Mouse (Mus musculus) neural tube, embryonic 12.5 days (tissue): ENCODE results near the gene Usp34. TPM values are rescaled to one million over a fixed set of nuclear protein-coding genes. Genes with fewer than 3 reads are reported as not detected.
"Not testable (repeated sequence)": the region's sequence is repeated elsewhere in the genome, so short reads cannot be mapped to it uniquely, and the experiment has no call there.

ENCODE experiments used
- ATAC-seq: fragments of 200-750 bp; cut with Nextera tagmentation; 2 replicates; pipeline ENCODE4 v1.8.0; 2017; ENCODE audit warnings: low read depth, mild to moderate bottlenecking, moderate TSS enrichment, moderate library complexity; ENCODE audit not compliant: low FRiP score
- H3K27ac ChIP-seq: fragments of 300-500 bp; sonication (generic); 2 replicates; pipeline ENCODE4 v1.5.1; 2016
- H3K27me3 ChIP-seq: fragments of 300-500 bp; sonication (generic); replicated peaks from 2 replicates; pipeline ENCODE4 v1.6.1; 2016; ENCODE audit warnings: mild to moderate bottlenecking
- H3K36me3 ChIP-seq: fragments of 300-500 bp; sonication (generic); 2 replicates; pipeline ENCODE4 v1.6.1; 2016; ENCODE audit warnings: mild to moderate bottlenecking
- H3K4me1 ChIP-seq: fragments of 300-500 bp; sonication (generic); 2 replicates; pipeline ENCODE4 v1.6.1; 2016
- H3K4me2 ChIP-seq: fragments of 300-500 bp; sonication (generic); replicated peaks from 2 replicates; pipeline ENCODE4 v1.6.1; 2016; ENCODE audit warnings: mild to moderate bottlenecking
- H3K4me3 ChIP-seq: fragments of 300-500 bp; sonication (generic); 2 replicates; pipeline ENCODE4 v1.5.1; 2016
- H3K9ac ChIP-seq: fragments of 300-500 bp; sonication (generic); 2 replicates; pipeline ENCODE4 v1.6.1; 2016; ENCODE audit warnings: mild to moderate bottlenecking
- H3K9me3 ChIP-seq: fragments of 300-500 bp; sonication (generic); 2 replicates; pipeline ENCODE4 v1.6.1; 2016; ENCODE audit warnings: mild to moderate bottlenecking
- WGBS: fragments of 180-500 bp; shearing (Covaris S2); methylation state at CpG from one replicate; pipeline ENCODE4 v1.1.7; 2016; 5-methylcytosine and 5-hydroxymethylcytosine counted together
- polyA plus RNA-seq: library from polyadenylated mRNA; unstranded; fragments of >200 nt; fragmentation: Nextera tagmentation; extraction: Ambion mirVana; gene quantifications from 2 replicates; pipeline ENCODE4 v1.2.1, GENCODE M21; 2016

Gene Usp34
- polyA plus RNA-seq = 26.5 and 28.5 TPM in 2 replicates

- Histone ChIP-seq H3K9ac (peak within 1 kb of the TSS; percentile 91), H3K9me3 (no peaks in the 10 kb centered on the region), H3K27me3 (no peaks in the 10 kb centered on the region), H3K4me2 (peak within 1 kb of the TSS; percentile 56), H3K27ac (peak within 1 kb of the TSS; percentile 85), H3K4me1 (peaks cover 11% of the 10 kb centered on the region), H3K36me3 (no peaks in the 10 kb centered on the region), H3K4me3 (peak within 1 kb of the TSS; percentile 86)
- under 1% methylated on average over 64 of the region's 80 CpGs for WGBS
- peak; percentile 66 for ATAC-seq
These were observed at the start of gene Usp34 for GRCm38 (mm10) chr11:23306764-23307565. TSS of gene Usp34 (plus strand) at chr11:23306895.

GRCm38 (mm10) chr11:23259073-23259472, 47.6 kb upstream of the Usp34 start:
- 92% methylated on average over 4 of the region's 4 CpGs for WGBS
- Histone ChIP-seq H3K9ac (no peak overlapping the region), H3K4me2 (no peak overlapping the region), H3K9me3 (no peaks in the 10 kb centered on the region), H3K4me3 (no peak overlapping the region), H3K4me1 (peaks cover 4% of the 10 kb centered on the region), H3K27ac (no peak overlapping the region), H3K27me3 (no peaks in the 10 kb centered on the region), H3K36me3 (peaks cover 16% of the 10 kb centered on the region)
- ATAC-seq = no peak

GRCm38 (mm10) chr11:23259481-23259880, 47.2 kb upstream of the Usp34 start:
- no peak overlapping the region for H3K9ac ChIP-seq
- H3K27me3 ChIP-seq = no peaks in the 10 kb centered on the region
- no peak overlapping the region for H3K27ac ChIP-seq
- peaks cover 20% of the 10 kb centered on the region for H3K36me3 ChIP-seq
- H3K4me3 ChIP-seq = no peak overlapping the region
- H3K9me3 ChIP-seq = no peaks in the 10 kb centered on the region
- 78% methylated on average over 1 of the region's 1 CpGs for WGBS
- ATAC-seq = no peak
- H3K4me1 ChIP-seq = peaks cover 4% of the 10 kb centered on the region
- H3K4me2 ChIP-seq = no peak overlapping the region

GRCm38 (mm10) chr11:23260186-23260585, 46.5 kb upstream of the Usp34 start:
- Histone ChIP-seq H3K27me3 (no peaks in the 10 kb centered on the region), H3K36me3 (peaks cover 26% of the 10 kb centered on the region), H3K4me3 (no peak overlapping the region), H3K9me3 (no peaks in the 10 kb centered on the region), H3K9ac (no peak overlapping the region), H3K27ac (no peak overlapping the region), H3K4me2 (no peak overlapping the region), H3K4me1 (peaks cover 4% of the 10 kb centered on the region)
- WGBS = 94% methylated on average over 1 of the region's 1 CpGs
- no peak for ATAC-seq

GRCm38 (mm10) chr11:23261490-23261889, 45.2 kb upstream of the Usp34 start:
- Histone ChIP-seq H3K4me1 (peaks cover 4% of the 10 kb centered on the region), H3K36me3 (peaks cover 28% of the 10 kb centered on the region), H3K27ac (no peak overlapping the region), H3K4me2 (no peak overlapping the region), H3K27me3 (no peaks in the 10 kb centered on the region), H3K9ac (no peak overlapping the region), H3K9me3 (no peaks in the 10 kb centered on the region), H3K4me3 (no peak overlapping the region)
- no peak for ATAC-seq
- 83% methylated on average over 3 of the region's 3 CpGs for WGBS

- Histone ChIP-seq H3K4me2 (no peak overlapping the region), H3K27ac (no peak overlapping the region), H3K9me3 (no peaks in the 10 kb centered on the region), H3K4me3 (no peak overlapping the region), H3K9ac (no peak overlapping the region), H3K27me3 (no peaks in the 10 kb centered on the region), H3K36me3 (peaks cover 37% of the 10 kb centered on the region), H3K4me1 (no peaks in the 10 kb centered on the region)
- ATAC-seq = no peak
These were observed 41.7 kb upstream of the Usp34 start for GRCm38 (mm10) chr11:23264949-23265348.

- Histone ChIP-seq H3K27me3 (no peaks in the 10 kb centered on the region), H3K36me3 (peaks cover 59% of the 10 kb centered on the region), H3K9ac (no peak overlapping the region), H3K9me3 (no peaks in the 10 kb centered on the region), H3K4me1 (no peaks in the 10 kb centered on the region), H3K27ac (no peak overlapping the region), H3K4me3 (no peak overlapping the region), H3K4me2 (no peak overlapping the region)
- ATAC-seq = 0 out of 2 replicates have a peak, but pooled peaks have one; percentile 25
- 84% methylated on average over 4 of the region's 4 CpGs for WGBS
These were observed 34.6 kb upstream of the Usp34 start for GRCm38 (mm10) chr11:23271770-23272724.

GRCm38 (mm10) chr11:23275780-23276179, 30.9 kb upstream of the Usp34 start:
- no peak overlapping the region for H3K27ac ChIP-seq
- WGBS = 85% methylated on average over 3 of the region's 3 CpGs
- no peak for ATAC-seq
- no peaks in the 10 kb centered on the region for H3K27me3 ChIP-seq
- H3K36me3 ChIP-seq = peaks cover 74% of the 10 kb centered on the region
- no peak overlapping the region for H3K4me2 ChIP-seq
- H3K4me3 ChIP-seq = no peak overlapping the region
- no peaks in the 10 kb centered on the region for H3K4me1 ChIP-seq
- no peaks in the 10 kb centered on the region for H3K9me3 ChIP-seq
- no peak overlapping the region for H3K9ac ChIP-seq

- 98% methylated on average over 4 of the region's 4 CpGs for WGBS
These were observed 22.2 kb upstream of the Usp34 start for GRCm38 (mm10) chr11:23284469-23284868.

GRCm38 (mm10) chr11:23288866-23289265, 17.8 kb upstream of the Usp34 start:
- 92% methylated on average over 4 of the region's 4 CpGs for WGBS
- not testable (repeated sequence) for H3K9me3 ChIP-seq, H3K27ac ChIP-seq, ATAC-seq, H3K9ac ChIP-seq, H3K27me3 ChIP-seq, H3K4me2 ChIP-seq, H3K4me3 ChIP-seq, H3K4me1 ChIP-seq
- peaks cover 84% of the 10 kb centered on the region for H3K36me3 ChIP-seq

More at GRCm38 (mm10) chr11:23284469-23284868, 22.2 kb upstream of the Usp34 start:
- Histone ChIP-seq H3K9me3 (no peaks in the 10 kb centered on the region), H3K9ac (no peak overlapping the region), H3K36me3 (peaks cover 81% of the 10 kb centered on the region), H3K4me3 (no peak overlapping the region), H3K27me3 (no peaks in the 10 kb centered on the region), H3K4me1 (no peaks in the 10 kb centered on the region), H3K4me2 (no peak overlapping the region), H3K27ac (no peak overlapping the region)
- ATAC-seq = no peak

- H3K27ac ChIP-seq = no peak overlapping the region
- no peaks in the 10 kb centered on the region for H3K9me3 ChIP-seq
- no peak for ATAC-seq
- H3K36me3 ChIP-seq = peaks cover 44% of the 10 kb centered on the region
- WGBS = 95% methylated on average over 2 of the region's 2 CpGs
- no peak overlapping the region for H3K9ac ChIP-seq
- H3K4me2 ChIP-seq = no peak overlapping the region
- no peaks in the 10 kb centered on the region for H3K27me3 ChIP-seq
- H3K4me3 ChIP-seq = no peak overlapping the region
- no peaks in the 10 kb centered on the region for H3K4me1 ChIP-seq
These were observed 9.3 kb upstream of the Usp34 start for GRCm38 (mm10) chr11:23297379-23297778.

GRCm38 (mm10) chr11:23298301-23298700, 8.4 kb upstream of the Usp34 start:
- H3K4me3 ChIP-seq = no peak overlapping the region
- ATAC-seq = no peak
- H3K9ac ChIP-seq = no peak overlapping the region
- WGBS = 97% methylated on average over 2 of the region's 2 CpGs
- H3K27ac ChIP-seq = no peak overlapping the region
- peaks cover 35% of the 10 kb centered on the region for H3K36me3 ChIP-seq
- no peak overlapping the region for H3K4me2 ChIP-seq
- H3K27me3 ChIP-seq = no peaks in the 10 kb centered on the region
- H3K9me3 ChIP-seq = no peaks in the 10 kb centered on the region
- no peaks in the 10 kb centered on the region for H3K4me1 ChIP-seq
